Mouse (Mus musculus) lung, adult 2 months (tissue): Measurements from ENCODE around the gene 2010111I01Rik. TPM values are rescaled to one million over a fixed set of nuclear protein-coding genes. Genes with fewer than 3 reads are reported as not detected.

ENCODE experiments used
- DNase-seq: peaks from one replicate; pipeline ENCODE4 v3.0.0; 2022
- H3K4me1 ChIP-seq: fragments of 200-500 bp; 2 replicates; pipeline ENCODE4 v1.6.1; 2011; ENCODE audit warnings: low read length; ENCODE audit not compliant: control insufficient read depth, insufficient read depth
- H3K4me3 ChIP-seq: fragments of 200-500 bp; replicated peaks from 2 replicates; pipeline ENCODE3; 2011; ENCODE audit warnings: low read depth, mild to moderate bottlenecking, control low read depth, low read length; ENCODE audit errors: extremely low read depth
- CTCF ChIP-seq: fragments of 200-500 bp; IDR thresholded peaks from 2 replicates; pipeline ENCODE4 v1.5.1; 2011; ENCODE audit warnings: mild to moderate bottlenecking, low read length, control low read depth; ENCODE audit not compliant: insufficient read depth
- POLR2A ChIP-seq: fragments of 200-500 bp; IDR thresholded peaks from 2 replicates; pipeline ENCODE4 v1.6.1; 2011; ENCODE audit warnings: low read depth, mild to moderate bottlenecking, control low read depth, low read length, borderline replicate concordance; ENCODE audit errors: extremely low read depth
- WGBS: fragments of 180-500 bp; shearing (Covaris S2); methylation state at CpG from one replicate; pipeline ENCODE4 v1.1.7; 2018; 5-methylcytosine and 5-hydroxymethylcytosine counted together
- polyA plus RNA-seq: library from polyadenylated mRNA; depleted of rRNA; stranded (reverse); fragments of >200 nt; gene quantifications from 2 replicates; pipeline ENCODE4 v1.2.3, GENCODE M21; 2012

The 2010111I01Rik gene
- polyA plus RNA-seq, 1 experiment = 143 TPM

- DNase-seq = no peak
- Histone ChIP-seq H3K4me3 (no peak overlapping the region), H3K4me1 (no peaks in the 10 kb centered on the region)
- TF ChIP-seq POLR2A (no peak), CTCF (no peak)
- whole genome bisulfite sequencing = 75% methylated on average over 9 of the region's 9 CpGs
These were observed 34.8 kb upstream of the 2010111I01Rik start for GRCm38 (mm10) chr13:62929766-62930389.

GRCm38 (mm10) chr13:62932452-62932851 lies 32.2 kb upstream of the 2010111I01Rik start:
- 85% methylated on average over 4 of the region's 4 CpGs for WGBS

GRCm38 (mm10) chr13:62939371-62939770 lies 25.3 kb upstream of the 2010111I01Rik start:
- 38% methylated on average over 3 of the region's 3 CpGs for WGBS
- no peak overlapping the region for H3K4me3 ChIP-seq
- H3K4me1 ChIP-seq = no peaks in the 10 kb centered on the region
- no peak for DNase-seq
- TF ChIP-seq CTCF (no peak), POLR2A (no peak)

More at GRCm38 (mm10) chr13:62932452-62932851, 32.2 kb upstream of the 2010111I01Rik start:
- Histone ChIP-seq H3K4me1 (no peaks in the 10 kb centered on the region), H3K4me3 (no peak overlapping the region)
- TF ChIP-seq POLR2A (no peak), CTCF (no peak)
- no peak for DNase-seq

DNA sequence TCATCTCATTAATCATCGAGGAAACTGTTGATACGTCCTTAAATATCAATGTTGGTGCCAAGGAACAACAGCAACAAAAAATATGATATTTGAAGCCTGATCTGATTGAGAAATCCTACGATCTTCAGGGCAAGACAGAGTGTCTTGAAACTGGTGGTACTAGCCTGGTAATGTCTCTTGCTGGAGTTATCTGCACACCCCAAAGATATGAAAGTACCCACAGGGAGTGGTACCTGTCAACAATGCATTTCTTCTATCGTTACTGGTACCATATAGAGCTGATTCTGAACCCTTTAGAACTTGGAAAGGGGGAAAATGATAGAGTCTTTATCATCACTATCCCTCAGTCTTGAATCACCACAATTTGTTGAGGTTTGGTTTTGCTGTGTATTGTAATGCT lies 24.9 kb upstream of the 2010111I01Rik start:
- H3K4me1 ChIP-seq = no peaks in the 10 kb centered on the region
- WGBS = 63% methylated on average over 4 of the region's 4 CpGs
- DNase-seq = no peak
- no peak for TF ChIP-seq POLR2A
- TF ChIP-seq CTCF = no peak
- no peak overlapping the region for H3K4me3 ChIP-seq

GRCm38 (mm10) chr13:62940721-62941120 lies 24.0 kb upstream of the 2010111I01Rik start:
- WGBS = 72% methylated on average over 4 of the region's 4 CpGs
- TF ChIP-seq CTCF (no peak), POLR2A (no peak)
- Histone ChIP-seq H3K4me3 (no peak overlapping the region), H3K4me1 (no peaks in the 10 kb centered on the region)
- DNase-seq = no peak

GRCm38 (mm10) chr13:62941341-62942005 lies 23.2 kb upstream of the 2010111I01Rik start:
- 86% methylated on average over 17 of the region's 17 CpGs for WGBS
- Histone ChIP-seq H3K4me1 (no peaks in the 10 kb centered on the region), H3K4me3 (no peak overlapping the region)
- DNase-seq = no peak
- TF ChIP-seq CTCF = no peak
- TF ChIP-seq POLR2A = no peak

DNA sequence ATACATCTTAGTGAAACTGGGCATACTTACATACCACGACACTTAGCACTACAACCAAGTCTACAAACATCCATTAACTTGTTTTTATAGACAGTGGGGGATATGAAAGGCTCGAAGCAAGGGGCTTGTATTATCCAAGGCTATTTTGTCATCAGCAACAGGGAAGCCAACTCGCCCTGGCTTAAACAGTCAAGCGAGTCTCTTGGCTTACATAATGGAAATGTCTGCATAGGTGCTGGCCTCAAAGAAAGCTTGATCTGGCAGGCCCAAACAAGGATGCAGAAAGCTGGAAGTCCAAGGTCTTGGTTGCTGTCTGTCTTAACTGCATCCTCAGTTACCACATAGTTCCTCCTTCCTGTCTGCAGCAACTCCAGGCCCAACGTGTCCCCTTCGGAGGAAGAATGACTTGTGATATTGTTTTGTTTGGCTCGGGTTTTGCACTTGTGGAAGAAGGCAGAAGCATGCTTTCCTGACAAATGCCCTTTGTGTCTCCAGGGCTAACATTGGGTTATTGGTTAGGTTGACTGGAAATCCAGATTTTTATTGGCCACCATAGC lies 21.3 kb upstream of the 2010111I01Rik start:
- H3K4me1 ChIP-seq = no peaks in the 10 kb centered on the region
- no peak overlapping the region for H3K4me3 ChIP-seq
- TF ChIP-seq POLR2A = no peak
- TF ChIP-seq CTCF = no peak
- no peak for DNase-seq
- WGBS = 49% methylated on average over 7 of the region's 7 CpGs

- no peak overlapping the region for H3K4me3 ChIP-seq
- WGBS = 58% methylated on average over 6 of the region's 6 CpGs
- TF ChIP-seq CTCF (no peak), POLR2A (no peak)
- H3K4me1 ChIP-seq = no peaks in the 10 kb centered on the region
- DNase-seq = no peak
These were observed 20.6 kb upstream of the 2010111I01Rik start for GRCm38 (mm10) chr13:62944109-62944508.

DNA sequence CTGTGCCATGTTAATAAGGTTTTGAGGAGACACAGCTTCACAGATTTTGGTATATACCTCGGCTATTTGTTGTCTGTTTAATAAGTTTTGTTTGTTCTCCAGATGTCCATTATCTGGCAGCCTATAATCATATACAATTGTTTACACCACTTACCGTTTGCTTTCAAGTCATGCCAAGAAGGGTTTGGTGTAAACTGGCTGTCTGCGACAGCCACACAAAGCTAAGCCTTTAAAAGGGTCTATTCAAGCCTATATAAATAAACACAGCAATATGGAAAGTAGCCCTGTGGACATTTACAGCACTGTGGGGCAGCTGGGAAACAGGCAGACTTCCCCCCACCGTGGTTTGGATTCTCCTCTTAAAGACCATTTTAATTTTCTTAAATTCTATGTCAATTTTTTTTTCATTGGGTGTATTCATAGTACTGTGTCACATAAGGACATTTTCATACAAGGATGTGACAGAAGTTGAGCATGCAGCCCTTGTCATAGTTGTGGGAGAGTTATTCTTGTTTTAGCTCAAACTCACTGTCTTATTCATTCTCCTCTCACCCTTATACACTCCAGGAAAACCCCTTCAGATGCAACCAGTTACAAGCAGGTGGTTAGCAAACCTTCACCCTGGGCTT lies 15.0 kb upstream of the 2010111I01Rik start:
- no peak overlapping the region for H3K4me3 ChIP-seq
- H3K4me1 ChIP-seq = 0 out of 2 replicates have a peak, but pooled peaks cover 3% of the 10 kb centered on the region
- DNase-seq = no peak
- TF ChIP-seq CTCF = no peak
- WGBS = 44% methylated on average over 4 of the region's 4 CpGs

GRCm38 (mm10) chr13:62951606-62952005 lies 13.1 kb upstream of the 2010111I01Rik start:
- TF ChIP-seq CTCF (no peak), POLR2A (no peak)
- Histone ChIP-seq H3K4me3 (no peak overlapping the region), H3K4me1 (0 out of 2 replicates have a peak, but pooled peaks cover 3% of the 10 kb centered on the region)
- WGBS = 75% methylated on average over 1 of the region's 1 CpGs
- DNase-seq = no peak

GRCm38 (mm10) chr13:62952047-62952446 lies 12.6 kb upstream of the 2010111I01Rik start:
- TF ChIP-seq CTCF (no peak), POLR2A (no peak)
- DNase-seq = no peak
- Histone ChIP-seq H3K4me3 (no peak overlapping the region), H3K4me1 (0 out of 2 replicates have a peak, but pooled peaks cover 3% of the 10 kb centered on the region)
- 57% methylated on average over 3 of the region's 3 CpGs for WGBS
